Comparison of ENCODE assay signal across 12 mouse cellular contexts in the genomic region with DNA sequence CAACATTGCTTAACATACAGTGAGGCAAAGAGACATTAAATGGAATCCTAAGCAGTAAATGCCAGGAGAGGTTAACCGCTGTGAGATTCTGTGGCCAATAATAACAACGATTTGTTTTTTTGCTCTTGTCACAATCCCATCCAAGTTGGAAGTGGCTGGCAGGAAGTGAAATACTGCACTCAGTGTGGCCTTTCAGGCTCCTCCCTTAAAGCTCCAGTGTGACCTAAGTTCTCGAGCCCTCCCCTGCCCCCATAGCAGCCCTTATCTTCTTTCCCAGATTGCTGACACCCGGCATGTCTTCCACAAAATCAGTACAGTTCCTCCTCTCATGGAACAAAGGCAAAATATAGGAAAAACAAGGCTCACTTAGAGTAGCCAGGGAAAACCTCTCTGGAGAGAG.
DNase-seq lines count a peak whose midpoint lies in the region; ATAC-seq and TF ChIP-seq lines count a peak whose summit lies in the region.
"Had no signal": no experiment of that assay in that cellular context is flagged by ENCODE, and none has a peak within 500 bp of the region (broad histone marks: within the 10 kb centered on the region; RNA-seq: fewer than 3 reads in every experiment).

No protein-coding gene starts in this region.

- peak overlapping the region; percentile 71 for H3K27ac ChIP-seq in forebrain, embryonic 10.5 days
- no peak overlapping the region for H3K27ac ChIP-seq in forebrain, embryonic 14.5 days (ENCODE audit: low read depth, low read length)
- H3K27ac ChIP-seq in heart, postnatal 0 days (ENCODE audit: low read depth): no peak overlapping the region
- H3K27ac ChIP-seq: left cerebral cortex, adult 2 months; lung, embryonic 15.5 days; stomach, embryonic 15.5 days had no signal

- no peak overlapping the region for H3K4me2 ChIP-seq in forebrain, embryonic 14.5 days (ENCODE audit: low read length)
- no peak overlapping the region for H3K4me2 ChIP-seq in heart, postnatal 0 days (ENCODE audit: low read depth, low read length)
- H3K4me2 ChIP-seq: lung, embryonic 15.5 days; stomach, embryonic 15.5 days had no signal

- no peak for ATAC-seq in forebrain, embryonic 14.5 days
- ATAC-seq in heart, postnatal 0 days (ENCODE audit: insufficient read depth, low read depth): peak; percentile 33

- DNase-seq in forebrain, embryonic 10.5 days (ENCODE audit: extremely low spot score, low spot score): no peak
- DNase-seq in forebrain, embryonic 14.5 days (ENCODE audit: low spot score): no peak
- peak; percentile 37 for DNase-seq in adrenal gland, postnatal 14 days
- peak; percentile 32 for DNase-seq in heart, postnatal 0 days (ENCODE audit: low spot score)
- DNase-seq in kidney, postnatal 36 days: peak; percentile 40 to 59
- DNase-seq in right cerebral cortex, postnatal 25 days: no peak
- DNase-seq in frontal cortex, postnatal 36 days (ENCODE audit: low spot score in 2 of 2): no peak
- no peak for DNase-seq in frontal cortex, postnatal 25 days (ENCODE audit: low spot score in 2 of 2)
- DNase-seq: right cerebral cortex, adult 18-20 months had no signal

- H3K4me1 ChIP-seq in forebrain, embryonic 10.5 days: peaks cover 21% of the 10 kb centered on the region
- no peaks in the 10 kb centered on the region for H3K4me1 ChIP-seq in forebrain, embryonic 14.5 days (ENCODE audit: control insufficient read depth, insufficient read depth, low read length)
- no peaks in the 10 kb centered on the region for H3K4me1 ChIP-seq in heart, postnatal 0 days (ENCODE audit: control insufficient read depth, insufficient read depth)
- H3K4me1 ChIP-seq: lung, embryonic 15.5 days; stomach, embryonic 15.5 days had no signal

- no peaks in the 10 kb centered on the region for H3K36me3 ChIP-seq in forebrain, embryonic 10.5 days (replicated peaks)
- H3K36me3 ChIP-seq in forebrain, embryonic 14.5 days (ENCODE audit: control insufficient read depth, insufficient read depth, low read length): no peaks in the 10 kb centered on the region
- H3K36me3 ChIP-seq in heart, postnatal 0 days (replicated peaks; ENCODE audit: control insufficient read depth, insufficient read depth, low read length): no peaks in the 10 kb centered on the region
- H3K36me3 ChIP-seq: lung, embryonic 15.5 days; stomach, embryonic 15.5 days had no signal

- peaks cover 74% of the 10 kb centered on the region for H3K27me3 ChIP-seq in forebrain, embryonic 10.5 days (ENCODE audit: poor library complexity, severe bottlenecking)
- no peaks in the 10 kb centered on the region for H3K27me3 ChIP-seq in forebrain, embryonic 14.5 days (replicated peaks; ENCODE audit: control insufficient read depth, insufficient read depth, low read length)
- no peaks in the 10 kb centered on the region for H3K27me3 ChIP-seq in heart, postnatal 0 days (ENCODE audit: control insufficient read depth, insufficient read depth, low read length)
- H3K27me3 ChIP-seq: lung, embryonic 15.5 days; stomach, embryonic 15.5 days had no signal

- H3K9ac ChIP-seq in forebrain, embryonic 14.5 days (ENCODE audit: low read length): no peak overlapping the region
- H3K9ac ChIP-seq in heart, postnatal 0 days (replicated peaks; ENCODE audit: low read depth, low read length): no peak overlapping the region
- H3K9ac ChIP-seq: lung, embryonic 15.5 days; stomach, embryonic 15.5 days had no signal

- 64% methylated on average over 4 of the region's 4 CpGs for WGBS in forebrain, embryonic 10.5 days
- WGBS in forebrain, embryonic 14.5 days: 68% methylated on average over 4 of the region's 4 CpGs
- WGBS in heart, postnatal 0 days: 36% methylated on average over 4 of the region's 4 CpGs

- TF ChIP-seq CTCF in heart, postnatal 0 days (IDR thresholded peaks at IDR 0.05; ENCODE audit: low read depth): no peak

- TF ChIP-seq EP300 in heart, postnatal 0 days (IDR thresholded peaks at IDR 0.05; ENCODE audit: low read depth): no peak

- H3K9me3 ChIP-seq in forebrain, embryonic 10.5 days: no peaks in the 10 kb centered on the region
- no peaks in the 10 kb centered on the region for H3K9me3 ChIP-seq in forebrain, embryonic 14.5 days (replicated peaks; ENCODE audit: control insufficient read depth, low read length)
- H3K9me3 ChIP-seq in heart, postnatal 0 days (replicated peaks; ENCODE audit: control insufficient read depth, low read length): no peaks in the 10 kb centered on the region
- H3K9me3 ChIP-seq: lung, embryonic 15.5 days; stomach, embryonic 15.5 days had no signal

- no peak overlapping the region for H3K4me3 ChIP-seq in forebrain, embryonic 10.5 days
- H3K4me3 ChIP-seq in forebrain, embryonic 14.5 days (ENCODE audit: low read depth, low read length): no peak overlapping the region
- no peak overlapping the region for H3K4me3 ChIP-seq in heart, postnatal 0 days (ENCODE audit: low read depth, low read length)
- H3K4me3 ChIP-seq: left cerebral cortex, adult 2 months; lung, embryonic 15.5 days; stomach, embryonic 15.5 days had no signal

Comparison
In these comparisons a context has a peak if more than half of its experiments do, and no peak if none do; other contexts are left out.
1. DNase-seq: peak in adrenal gland, postnatal 14 days (single experiment), heart, postnatal 0 days (single experiment) and kidney, postnatal 36 days (2 of 2); none in forebrain, embryonic 10.5 days (single experiment), forebrain, embryonic 14.5 days (single experiment), right cerebral cortex, postnatal 25 days (single experiment), frontal cortex, postnatal 36 days (0 of 2) and frontal cortex, postnatal 25 days (0 of 2).